In genomic region chr3:109340274-109341070, GRCm38 (mm10) we compare ENCODE assay signal across 8 mouse cellular contexts. TPM values are rescaled to one million over a fixed set of nuclear protein-coding genes. Genes with fewer than 3 reads are reported as not detected.
A peak's percentile ranks its signal among the peaks of the same experiment; 100 is the strongest.
DNase-seq lines count a peak whose midpoint lies in the region; ATAC-seq and TF ChIP-seq lines count a peak whose summit lies in the region.

Vav3 (plus strand) TSS chr3:109340653.

- peak within 1 kb of the TSS; percentile 91 for H3K27ac ChIP-seq in hindbrain, embryonic 11.5 days (ENCODE audit: low read depth, low read length)

- H3K27me3 ChIP-seq in hindbrain, embryonic 11.5 days (ENCODE audit: control insufficient read depth, insufficient read depth, low read length): no peaks in the 10 kb centered on the region

- H3K4me2 ChIP-seq in hindbrain, embryonic 11.5 days (replicated peaks; ENCODE audit: low read depth, low read length): peak within 1 kb of the TSS; percentile 84

- peak within 1 kb of the TSS; percentile 82 for H3K9ac ChIP-seq in hindbrain, embryonic 11.5 days (ENCODE audit: low read depth, low read length)

- peak; percentile 39; the same call in 1 of the 2 replicates for TF ChIP-seq POLR2A in brain, embryonic 14.5 days (IDR thresholded peaks at IDR 0.05; ENCODE audit: borderline replicate concordance, extremely low read depth, insufficient read depth, insufficient read length, poor library complexity, severe bottlenecking)

- H3K36me3 ChIP-seq in hindbrain, embryonic 11.5 days (ENCODE audit: control insufficient read depth, insufficient read depth, low read length): no peaks in the 10 kb centered on the region

- H3K4me3 ChIP-seq in hindbrain, embryonic 11.5 days (ENCODE audit: low read depth, low read length): peak within 1 kb of the TSS; percentile 70

- no peaks in the 10 kb centered on the region for H3K9me3 ChIP-seq in hindbrain, embryonic 11.5 days (ENCODE audit: control insufficient read depth, low read length)

- under 1% methylated on average over 79 of the region's 92 CpGs for WGBS in hindbrain, embryonic 11.5 days

- no peaks in the 10 kb centered on the region for H3K4me1 ChIP-seq in hindbrain, embryonic 11.5 days (replicated peaks; ENCODE audit: control insufficient read depth, insufficient read depth, low read length)

- peak; percentile 35 to 47 for DNase-seq in CD8-positive naive resting alpha-beta T cell, adult 2 months (ENCODE audit: low read depth in 2 of 2, low spot score in 2 of 2)
- peak; percentile 75 for DNase-seq in brain, embryonic 14.5 days (ENCODE audit: low read depth)
- peak; percentile 78 for DNase-seq in hindbrain, embryonic 11.5 days (ENCODE audit: low spot score)
- DNase-seq in layer of hippocampus, postnatal 25 days (ENCODE audit: extremely low spot score in 1 of 2, low spot score in 1 of 2): peak; percentile 45 to 50
- peak; percentile 52 for DNase-seq in lung, postnatal 36 days
- DNase-seq in retina, adult 2 months (ENCODE audit: low read depth, low spot score): peak; percentile 8
- DNase-seq in thymus, postnatal 25 days: peak; percentile 70

- ATAC-seq in frontal cortex, adult (ENCODE audit: low TSS enrichment): peak; percentile 83
- peak; percentile 92 for ATAC-seq in hindbrain, embryonic 11.5 days (ENCODE audit: low FRiP score)

- TF ChIP-seq CTCF in brain, embryonic 14.5 days (IDR thresholded peaks at IDR 0.05; ENCODE audit: borderline replicate concordance, extremely low read depth, insufficient read depth, insufficient read length): no peak

RNA-seq across cellular contexts. Expression of gene Vav3, which starts in this region (rescaled TPM):
- polyA plus RNA-seq in brain, embryonic 14.5 days (2012; rRNA removed): 9.0 and 15.7 TPM in 2 replicates
- polyA plus RNA-seq in hindbrain, embryonic 11.5 days (2014; fragmentation: Nextera tagmentation; extraction: Ambion mirVana): 19.9 and 25.6 TPM in 2 replicates
- 10 to 100 TPM; 11.2 to 15.9 TPM for total RNA-seq in layer of hippocampus, postnatal 25 days (2021)

Comparison
In these comparisons a context has a peak if more than half of its experiments do, and no peak if none do; other contexts are left out.
1. Peak in every context shown above with its lines: DNase-seq, ATAC-seq, H3K4me3 ChIP-seq and H3K27ac ChIP-seq.
2. DNase-seq: peak in every context shown above with its lines; median percentile 78 in hindbrain, embryonic 11.5 days; 75 in brain, embryonic 14.5 days; 70 in thymus, postnatal 25 days; 52 in lung, postnatal 36 days; 48 in layer of hippocampus, postnatal 25 days; 41 in CD8-positive naive resting alpha-beta T cell, adult 2 months; 8 in retina, adult 2 months.